Mouse (Mus musculus) ES-E14 (cell line): Measurements from ENCODE around the gene L3mbtl3.

Experiments
- CHD2 ChIP-seq: IDR thresholded peaks from 2 replicates; pipeline ENCODE4 v1.6.1; 2014; ENCODE audit warnings: mild to moderate bottlenecking, low read depth, low read length, inconsistent platforms
- HCFC1 ChIP-seq: IDR thresholded peaks from 2 replicates; pipeline ENCODE4 v1.6.1; 2012; ENCODE audit warnings: low read length, inconsistent platforms, borderline replicate concordance; ENCODE audit not compliant: insufficient read depth
- MAFK ChIP-seq: IDR thresholded peaks from 2 replicates; pipeline ENCODE4 v1.6.1; 2014; ENCODE audit warnings: mild to moderate bottlenecking, low read depth, low read length, inconsistent platforms; ENCODE audit not compliant: insufficient read depth
- ZC3H11A ChIP-seq: IDR thresholded peaks from 2 replicates; pipeline ENCODE4 v1.6.1; 2012; ENCODE audit warnings: low read depth, mild to moderate bottlenecking, inconsistent platforms, low read length, borderline replicate concordance
- ZNF384 ChIP-seq: IDR thresholded peaks from 2 replicates; pipeline ENCODE4 v1.6.1; 2012; ENCODE audit warnings: low read depth, low read length, inconsistent platforms

GRCm38 (mm10) chr10:26297200-26297599, 78.6 kb downstream of the L3mbtl3 start:
- TF ChIP-seq ZNF384 = no peak
- TF ChIP-seq ZC3H11A = no peak
- no peak for TF ChIP-seq HCFC1
- no peak for TF ChIP-seq CHD2
- no peak for TF ChIP-seq MAFK
